Mouse (Mus musculus) ES-CJ7 (cell line): Measurements from ENCODE around the gene Aim2.

Experiments
- DNase-seq: peaks from one replicate; pipeline ENCODE4 v3.0.0; 2011; ENCODE audit warnings: low read depth, low spot score

Aim2 gene

DNA sequence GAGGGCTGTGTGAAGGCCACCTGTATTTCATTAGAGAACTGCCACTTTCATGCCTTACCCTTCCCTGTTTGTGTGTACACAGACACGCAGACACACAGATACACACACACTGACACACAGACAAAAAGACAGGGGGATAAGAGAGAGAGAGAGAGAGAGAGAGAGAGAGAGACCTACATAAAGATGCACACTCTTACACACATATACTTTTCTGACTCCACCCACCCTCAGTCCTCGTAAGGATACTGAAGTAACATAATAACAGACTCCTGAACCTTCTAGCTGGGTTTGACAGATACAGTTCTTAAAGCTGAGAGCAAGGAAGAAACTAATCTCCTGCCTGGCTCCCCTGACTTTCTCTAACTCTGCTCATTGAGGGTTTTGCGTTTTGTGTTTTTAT, 38.8 kb downstream of the Aim2 start:
- no peak for DNase-seq

GRCm38 (mm10) chr1:173389901-173390401, 39.3 kb downstream of the Aim2 start:
- peak; percentile 88 for DNase-seq

DNA sequence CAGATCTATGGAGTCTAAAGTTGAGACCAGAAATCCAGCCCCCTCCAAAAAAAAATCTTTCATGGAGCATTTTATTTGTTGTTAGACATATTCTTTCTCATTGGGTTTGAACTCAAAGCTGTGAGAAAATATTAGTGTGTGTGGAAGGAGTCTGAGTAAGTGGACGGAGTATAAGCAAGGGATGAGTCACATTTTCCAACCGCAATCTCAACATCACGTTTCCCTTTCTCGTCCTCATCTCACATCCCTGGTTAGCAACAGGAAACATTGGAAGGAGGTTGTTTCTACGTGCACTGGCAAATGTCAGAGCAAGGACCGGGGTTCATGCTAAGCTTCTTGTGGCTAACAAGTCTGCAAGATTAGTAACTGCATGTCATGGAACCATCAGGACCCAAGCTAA, 41.1 kb downstream of the Aim2 start:
- no peak for DNase-seq

DNA sequence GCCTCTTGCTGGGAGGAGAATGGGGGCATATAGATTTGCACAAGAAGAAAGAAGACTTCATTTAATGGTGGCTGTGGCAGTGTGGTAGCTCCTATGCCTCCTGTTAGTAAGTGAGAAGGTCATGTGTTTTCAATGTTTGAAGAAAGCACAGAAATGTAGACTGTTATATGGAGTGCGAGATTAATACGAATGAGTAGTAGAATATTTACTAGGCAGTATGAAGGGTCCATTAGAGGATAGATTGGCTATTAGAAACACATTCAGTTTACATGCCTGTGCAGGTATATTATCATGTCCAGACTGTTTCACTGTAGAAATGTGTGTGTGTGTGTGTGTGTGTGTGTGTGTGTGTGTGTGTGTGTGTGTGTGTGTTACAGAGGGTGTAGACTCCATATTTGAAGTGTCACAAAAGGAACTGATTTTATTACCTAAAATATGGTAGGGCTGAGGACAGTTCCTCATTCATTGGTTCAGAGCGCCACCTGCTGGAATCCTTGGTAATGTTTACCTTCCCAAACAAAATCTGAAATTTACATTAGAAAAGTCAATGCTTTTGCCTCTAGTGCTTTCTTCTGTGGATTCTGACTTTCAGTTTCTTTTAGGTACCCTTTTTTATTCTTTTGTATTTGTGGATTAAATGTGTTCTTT, 47.8 kb downstream of the Aim2 start:
- peak; percentile 53 for DNase-seq

GRCm38 (mm10) chr1:173404696-173405309, 54.1 kb downstream of the Aim2 start:
- DNase-seq = no peak

DNA sequence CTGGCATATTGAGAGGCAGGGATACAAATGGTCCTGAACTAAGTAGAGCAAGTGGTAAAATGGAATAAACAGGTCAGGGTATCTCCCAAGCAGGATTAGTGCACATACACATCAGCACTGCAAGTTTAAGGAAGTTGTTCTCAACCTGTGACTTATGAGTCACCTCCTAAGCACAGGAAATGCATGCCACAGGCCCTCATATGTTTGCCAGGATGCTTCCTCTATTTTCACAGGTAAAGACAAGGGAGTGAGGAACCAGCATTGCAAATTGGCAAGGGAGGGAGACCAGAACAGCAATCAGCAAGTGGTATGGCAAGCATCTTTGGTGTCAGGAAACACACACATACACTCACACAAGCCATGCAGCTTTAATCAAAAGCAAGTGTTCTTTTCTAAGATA, 58.4 kb downstream of the Aim2 start:
- no peak for DNase-seq

DNA sequence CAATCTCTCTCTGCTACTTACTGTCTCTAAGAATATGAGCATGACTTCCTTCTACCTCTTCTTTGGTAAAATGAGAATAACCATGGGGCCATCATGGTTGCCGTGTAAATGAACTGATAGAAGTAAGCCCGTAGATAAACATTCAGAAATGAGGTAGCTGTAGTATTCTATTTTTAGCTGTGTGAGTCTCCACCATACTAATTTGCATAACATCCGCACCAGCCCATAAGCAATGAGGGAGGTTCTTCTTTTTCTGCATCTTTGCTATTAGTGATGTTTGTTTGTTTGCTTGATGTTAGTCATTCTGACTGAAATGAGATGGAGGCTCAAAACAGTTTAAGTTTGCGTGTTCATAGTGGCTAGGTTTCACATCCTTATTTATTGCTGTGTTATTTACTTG, 61.2 kb downstream of the Aim2 start:
- DNase-seq = no peak

DNA sequence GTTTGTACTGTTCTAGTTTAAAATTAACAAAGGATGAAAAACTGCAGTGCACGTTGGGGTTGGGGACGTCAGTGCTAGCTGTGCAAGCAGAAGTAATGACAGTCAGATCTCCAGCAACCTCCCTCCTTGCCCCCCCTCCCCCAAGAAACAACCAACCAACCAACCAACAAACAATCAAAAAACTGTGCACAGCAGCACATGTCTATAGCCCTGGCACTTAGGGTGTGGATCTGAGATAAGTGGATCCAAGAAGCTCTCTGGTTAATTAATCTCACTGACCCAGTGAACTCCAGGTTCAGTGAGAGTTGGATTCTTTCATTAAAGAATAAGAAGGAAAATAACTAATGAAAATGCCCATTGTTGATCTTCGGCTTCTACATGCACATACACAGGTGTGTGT, 64.0 kb downstream of the Aim2 start:
- no peak for DNase-seq

GRCm38 (mm10) chr1:173418516-173418915, 67.8 kb downstream of the Aim2 start:
- DNase-seq = no peak

- peak; percentile 36 for DNase-seq
Measured at GRCm38 (mm10) chr1:173418936-173419621, 68.4 kb downstream of the Aim2 start.

DNA sequence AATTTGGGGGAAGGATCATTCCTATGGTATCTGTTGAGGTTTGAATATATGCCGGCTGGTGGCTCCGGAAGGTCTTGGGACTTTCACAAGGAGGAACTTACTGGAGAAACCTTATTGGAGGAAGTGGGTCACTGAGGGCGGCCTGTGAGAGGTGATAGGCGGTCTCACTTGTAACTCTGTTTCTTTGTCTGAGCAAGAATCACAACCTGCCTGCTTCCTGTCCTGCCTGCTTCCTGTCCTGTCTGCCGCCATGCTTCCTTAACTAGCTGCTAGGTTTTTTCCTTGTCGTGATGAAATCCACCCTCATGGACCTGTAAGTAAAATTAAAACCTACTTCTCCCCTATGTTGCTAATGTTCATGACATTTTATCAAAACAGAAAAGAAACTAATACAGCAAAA, 69.7 kb downstream of the Aim2 start:
- DNase-seq = peak; percentile 67

DNA sequence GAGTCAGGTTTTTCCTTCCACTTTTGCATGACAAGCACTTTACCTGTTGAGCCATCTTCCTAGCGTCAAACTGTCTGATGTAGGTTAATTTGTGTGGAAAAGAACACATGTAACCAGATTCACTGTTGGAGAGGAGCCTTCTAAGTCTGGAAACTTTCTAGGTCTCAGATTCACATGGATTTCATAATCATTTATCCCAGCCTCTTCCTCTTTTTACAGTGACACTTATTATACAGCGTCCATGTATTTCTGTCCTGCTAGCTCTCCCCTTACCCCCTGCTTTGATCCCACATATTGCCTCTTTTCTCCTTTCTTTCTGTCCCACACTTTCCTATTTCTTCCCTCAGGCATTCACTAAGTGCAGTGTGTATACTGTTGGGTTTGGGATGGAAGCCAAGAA, 75.7 kb downstream of the Aim2 start:
- no peak for DNase-seq

GRCm38 (mm10) chr1:173427385-173427784, 76.7 kb downstream of the Aim2 start:
- DNase-seq = no peak

GRCm38 (mm10) chr1:173429995-173430699, 79.5 kb downstream of the Aim2 start:
- peak; percentile 28 for DNase-seq

- DNase-seq = peak; percentile 8
Measured at GRCm38 (mm10) chr1:173432411-173432810, 81.7 kb downstream of the Aim2 start.

GRCm38 (mm10) chr1:173437161-173437953, 86.7 kb downstream of the Aim2 start:
- DNase-seq = no peak

DNA sequence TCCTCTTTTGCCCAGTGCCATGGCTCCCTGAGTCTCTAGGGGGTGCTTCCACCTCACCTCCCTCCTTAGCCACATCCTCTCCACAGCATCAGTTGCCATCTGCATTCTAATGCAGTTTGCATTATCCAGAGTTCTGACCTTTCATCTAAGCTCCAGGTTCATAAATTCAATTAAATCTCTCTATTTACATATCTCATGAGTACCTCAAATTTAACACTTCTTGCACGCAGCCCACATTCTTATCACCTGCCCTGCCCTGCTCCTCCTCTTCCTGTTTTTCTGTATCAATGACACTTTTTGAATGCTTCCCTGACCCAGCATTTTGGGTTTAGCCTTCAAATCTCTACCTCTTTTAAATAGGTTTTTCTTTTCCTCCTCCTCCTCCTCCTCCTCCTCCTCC, 90.0 kb downstream of the Aim2 start:
- no peak for DNase-seq

DNA sequence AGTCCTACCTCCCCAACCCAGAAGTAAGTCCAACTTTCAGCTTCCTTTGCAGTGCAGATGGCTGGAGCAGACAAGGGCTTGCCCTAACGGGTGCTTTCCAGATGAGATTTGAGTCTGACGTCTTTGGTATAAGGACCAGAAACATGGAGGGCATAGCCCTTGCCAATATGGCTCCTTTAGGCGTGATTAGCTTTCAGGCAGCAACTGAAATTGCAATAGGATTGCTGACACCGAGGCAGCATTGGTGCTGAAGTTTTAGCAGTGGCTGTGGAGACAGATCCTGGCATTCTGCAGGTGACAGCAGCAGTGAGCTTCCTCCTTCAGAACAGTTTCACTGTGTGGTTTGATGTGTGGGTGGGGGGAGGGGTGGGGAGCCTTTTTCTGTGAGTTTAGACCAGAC, 90.5 kb downstream of the Aim2 start:
- no peak for DNase-seq

- no peak for DNase-seq
Measured at GRCm38 (mm10) chr1:173443061-173443460, 92.4 kb downstream of the Aim2 start.

GRCm38 (mm10) chr1:173447067-173447466, 96.4 kb downstream of the Aim2 start:
- no peak for DNase-seq

GRCm38 (mm10) chr1:173450621-173451020, 99.9 kb downstream of the Aim2 start:
- no peak for DNase-seq
